Mouse (Mus musculus) MEL (cell line): ENCODE results near the gene Gm20388.

Experiments used
- CTCF ChIP-seq, 3 experiments: IDR thresholded peaks in 2 of 3; conservative IDR thresholded peaks in 1 of 3; 2 replicates each; pipeline ENCODE4 v1.5.1; 2011 to 2012; ENCODE audit warnings: low read length in 3 of 3, low read depth in 2 of 3, mild to moderate bottlenecking in 2 of 3, improper control_type of control experiment in 1 of 3, inconsistent platforms in 1 of 3, mixed read lengths in 1 of 3, moderate library complexity in 1 of 3; ENCODE audit not compliant: control insufficient read depth in 1 of 3, insufficient read depth in 1 of 3, poor library complexity in 1 of 3, severe bottlenecking in 1 of 3
- GATA1 ChIP-seq: IDR thresholded peaks from 2 replicates; pipeline ENCODE4 v1.6.1; 2011; ENCODE audit warnings: low read depth, low read length, improper control_type of control experiment
- KAT2A ChIP-seq: conservative IDR thresholded peaks from 2 replicates; pipeline ENCODE4 v1.6.1; 2012; ENCODE audit warnings: low read depth, low read length, improper control_type of control experiment, inconsistent platforms
- MAFK ChIP-seq: IDR thresholded peaks from 2 replicates; pipeline ENCODE4 v1.6.1; 2011; ENCODE audit warnings: low read depth, mild to moderate bottlenecking, low read length, improper control_type of control experiment, borderline replicate concordance
- MXI1 ChIP-seq: IDR thresholded peaks from 2 replicates; pipeline ENCODE4 v1.6.1; 2011; ENCODE audit warnings: mild to moderate bottlenecking, low read depth, low read length, improper control_type of control experiment
- RCOR1 ChIP-seq: IDR thresholded peaks from 2 replicates; pipeline ENCODE4 v1.6.1; 2012; ENCODE audit warnings: low read depth, mild to moderate bottlenecking, inconsistent platforms, low read length, improper control_type of control experiment
- SIN3A ChIP-seq: IDR thresholded peaks from 2 replicates; pipeline ENCODE4 v1.6.1; 2012; ENCODE audit warnings: low read length, improper control_type of control experiment, inconsistent platforms
- SMC3 ChIP-seq: IDR thresholded peaks from 2 replicates; pipeline ENCODE4 v1.6.1; 2011; ENCODE audit warnings: low read depth, low read length, improper control_type of control experiment
- USF2 ChIP-seq, 2 experiments: IDR thresholded peaks; 2 replicates each; pipeline ENCODE4 v1.6.1; 2011 to 2012; ENCODE audit warnings: improper control_type of control experiment in 2 of 2, low read length in 2 of 2, borderline replicate concordance in 1 of 2, inconsistent platforms in 1 of 2, low read depth in 1 of 2, mild to moderate bottlenecking in 1 of 2; ENCODE audit not compliant: insufficient read depth in 1 of 2

GRCm38 (mm10) chr8:123412560-123413170 is 3502.0 kb downstream of the Gm20388 start:
- no peak for TF ChIP-seq CTCF (IDR thresholded peaks at IDR 0.05 in 2 of 3, conservative IDR thresholded peaks at IDR 0.05 in 1 of 3; ENCODE audit: control insufficient read depth in 1 of 3, insufficient read depth in 1 of 3, low read depth in 2 of 3, low read length in 3 of 3, poor library complexity in 1 of 3, severe bottlenecking in 1 of 3)
- no peak for TF ChIP-seq KAT2A
- TF ChIP-seq GATA1: no peak
- TF ChIP-seq MXI1: peak; percentile 36; the same call in 1 of the 2 replicates
- TF ChIP-seq MAFK: no peak
- TF ChIP-seq USF2 (IDR thresholded peaks at IDR 0.05; ENCODE audit: borderline replicate concordance in 1 of 2, insufficient read depth in 1 of 2, low read depth in 1 of 2, low read length in 2 of 2): peak; percentile 61 to 75
- peak; percentile 77 for TF ChIP-seq SIN3A
- no peak for TF ChIP-seq SMC3
- TF ChIP-seq RCOR1: no peak
